Mouse (Mus musculus): ENCODE results near the gene Bri3. TPM values are rescaled to one million over a fixed set of nuclear protein-coding genes. Genes with fewer than 3 reads are reported as not detected.
"Not testable (repeated sequence)": the region's sequence is repeated elsewhere in the genome, so short reads cannot be mapped to it uniquely, and the experiment has no call there.

Bri3 gene
- polyA plus RNA-seq, 1 experiment from 2014 or later = 144 TPM

GRCm38 (mm10) chr5:144314731-144315494 is 70.7 kb downstream of the Bri3 start:
- ATAC-seq (replicated peaks; ENCODE audit: extremely low read depth, insufficient read depth, low FRiP score) = no peak
- H3K36me3 ChIP-seq (ENCODE audit: control insufficient read depth, insufficient read depth) = no peaks in the 10 kb centered on the region
- no peak overlapping the region for H3K4me2 ChIP-seq (ENCODE audit: low read depth, low read length)
- 82% methylated on average over 12 of the region's 12 CpGs for WGBS
- peaks cover 13% of the 10 kb centered on the region for H3K4me1 ChIP-seq (ENCODE audit: control insufficient read depth, insufficient read depth, low read length)
- no peak overlapping the region for H3K27ac ChIP-seq (ENCODE audit: low read length)
- H3K9ac ChIP-seq (ENCODE audit: low read length) = no peak overlapping the region
- H3K4me3 ChIP-seq (ENCODE audit: low read length) = no peak overlapping the region
- H3K9me3 ChIP-seq (replicated peaks; ENCODE audit: control insufficient read depth, low read length) = no peaks in the 10 kb centered on the region
- no peaks in the 10 kb centered on the region for H3K27me3 ChIP-seq (ENCODE audit: control insufficient read depth, insufficient read depth, low read length)

- H3K9me3 ChIP-seq (replicated peaks; ENCODE audit: control insufficient read depth, low read length) = no peaks in the 10 kb centered on the region
- 63% methylated on average over 3 of the region's 3 CpGs for WGBS
- no peak overlapping the region for H3K4me2 ChIP-seq (ENCODE audit: low read depth, low read length)
- H3K9ac ChIP-seq (ENCODE audit: low read length) = no peak overlapping the region
- no peaks in the 10 kb centered on the region for H3K36me3 ChIP-seq (ENCODE audit: control insufficient read depth, insufficient read depth)
- H3K27me3 ChIP-seq (ENCODE audit: control insufficient read depth, insufficient read depth, low read length) = no peaks in the 10 kb centered on the region
- no peak overlapping the region for H3K27ac ChIP-seq (ENCODE audit: low read length)
- H3K4me1 ChIP-seq (ENCODE audit: control insufficient read depth, insufficient read depth, low read length) = peaks cover 15% of the 10 kb centered on the region
- ATAC-seq (replicated peaks; ENCODE audit: extremely low read depth, insufficient read depth, low FRiP score) = no peak
- no peak overlapping the region for H3K4me3 ChIP-seq (ENCODE audit: low read length)
Measured at GRCm38 (mm10) chr5:144316442-144316841, 72.2 kb downstream of the Bri3 start.

- Histone ChIP-seq H3K4me3 (ENCODE audit: low read length) (no peak overlapping the region), H3K36me3 (ENCODE audit: control insufficient read depth, insufficient read depth) (no peaks in the 10 kb centered on the region), H3K27ac (ENCODE audit: low read length) (no peak overlapping the region), H3K4me2 (ENCODE audit: low read depth, low read length) (no peak overlapping the region), H3K9me3 (replicated peaks; ENCODE audit: control insufficient read depth, low read length) (no peaks in the 10 kb centered on the region), H3K4me1 (ENCODE audit: control insufficient read depth, insufficient read depth, low read length) (peaks cover 20% of the 10 kb centered on the region), H3K27me3 (ENCODE audit: control insufficient read depth, insufficient read depth, low read length) (no peaks in the 10 kb centered on the region), H3K9ac (ENCODE audit: low read length) (no peak overlapping the region)
- WGBS = 89% methylated on average over 8 of the region's 8 CpGs
- ATAC-seq (replicated peaks; ENCODE audit: extremely low read depth, insufficient read depth, low FRiP score) = no peak
Measured at GRCm38 (mm10) chr5:144317426-144317825, 73.2 kb downstream of the Bri3 start.

- Histone ChIP-seq H3K36me3 (ENCODE audit: control insufficient read depth, insufficient read depth) (no peaks in the 10 kb centered on the region), H3K27me3 (ENCODE audit: control insufficient read depth, insufficient read depth, low read length) (no peaks in the 10 kb centered on the region), H3K27ac (ENCODE audit: low read length) (no peak overlapping the region), H3K9ac (ENCODE audit: low read length) (no peak overlapping the region), H3K4me3 (ENCODE audit: low read length) (no peak overlapping the region), H3K4me1 (ENCODE audit: control insufficient read depth, insufficient read depth, low read length) (peaks cover 16% of the 10 kb centered on the region), H3K9me3 (replicated peaks; ENCODE audit: control insufficient read depth, low read length) (no peaks in the 10 kb centered on the region), H3K4me2 (ENCODE audit: low read depth, low read length) (no peak overlapping the region)
- ATAC-seq (replicated peaks; ENCODE audit: extremely low read depth, insufficient read depth, low FRiP score) = no peak
- 42% methylated on average over 6 of the region's 6 CpGs for WGBS
Measured at GRCm38 (mm10) chr5:144318286-144318685, 74.0 kb downstream of the Bri3 start.

- Histone ChIP-seq H3K27me3 (ENCODE audit: control insufficient read depth, insufficient read depth, low read length) (no peaks in the 10 kb centered on the region), H3K36me3 (ENCODE audit: control insufficient read depth, insufficient read depth) (no peaks in the 10 kb centered on the region), H3K4me3 (ENCODE audit: low read length) (no peak overlapping the region), H3K4me2 (ENCODE audit: low read depth, low read length) (no peak overlapping the region), H3K4me1 (ENCODE audit: control insufficient read depth, insufficient read depth, low read length) (peaks cover 8% of the 10 kb centered on the region), H3K9me3 (replicated peaks; ENCODE audit: control insufficient read depth, low read length) (no peaks in the 10 kb centered on the region), H3K9ac (ENCODE audit: low read length) (no peak overlapping the region; the same call in 1 of the 2 replicates), H3K27ac (ENCODE audit: low read length) (peak overlapping the region; percentile 80)
- 23% methylated on average over 7 of the region's 7 CpGs for WGBS
- peak; percentile 74 for ATAC-seq (replicated peaks; ENCODE audit: extremely low read depth, insufficient read depth, low FRiP score)
Measured at GRCm38 (mm10) chr5:144321681-144322080, 77.4 kb downstream of the Bri3 start.

- H3K27me3 ChIP-seq (ENCODE audit: control insufficient read depth, insufficient read depth, low read length) = no peaks in the 10 kb centered on the region
- peaks cover 8% of the 10 kb centered on the region for H3K4me1 ChIP-seq (ENCODE audit: control insufficient read depth, insufficient read depth, low read length)
- no peak overlapping the region for H3K9ac ChIP-seq (ENCODE audit: low read length)
- H3K4me3 ChIP-seq (ENCODE audit: low read length) = no peak overlapping the region
- no peak for ATAC-seq (replicated peaks; ENCODE audit: extremely low read depth, insufficient read depth, low FRiP score)
- WGBS = 66% methylated on average over 3 of the region's 3 CpGs
- no peaks in the 10 kb centered on the region for H3K9me3 ChIP-seq (replicated peaks; ENCODE audit: control insufficient read depth, low read length)
- H3K36me3 ChIP-seq (ENCODE audit: control insufficient read depth, insufficient read depth) = no peaks in the 10 kb centered on the region
- H3K27ac ChIP-seq (ENCODE audit: low read length) = no peak overlapping the region
- H3K4me2 ChIP-seq (ENCODE audit: low read depth, low read length) = no peak overlapping the region
Measured at GRCm38 (mm10) chr5:144322717-144323116, 78.5 kb downstream of the Bri3 start.

- Histone ChIP-seq H3K4me1 (ENCODE audit: control insufficient read depth, insufficient read depth, low read length) (peaks cover 10% of the 10 kb centered on the region), H3K27me3 (ENCODE audit: control insufficient read depth, insufficient read depth, low read length) (no peaks in the 10 kb centered on the region), H3K27ac (ENCODE audit: low read length) (no peak overlapping the region), H3K9ac (ENCODE audit: low read length) (no peak overlapping the region), H3K9me3 (replicated peaks; ENCODE audit: control insufficient read depth, low read length) (no peaks in the 10 kb centered on the region), H3K36me3 (ENCODE audit: control insufficient read depth, insufficient read depth) (no peaks in the 10 kb centered on the region), H3K4me3 (ENCODE audit: low read length) (no peak overlapping the region), H3K4me2 (ENCODE audit: low read depth, low read length) (no peak overlapping the region)
- 88% methylated on average over 11 of the region's 11 CpGs for WGBS
- no peak for ATAC-seq (replicated peaks; ENCODE audit: extremely low read depth, insufficient read depth, low FRiP score)
Measured at GRCm38 (mm10) chr5:144334010-144334409, 89.8 kb downstream of the Bri3 start.

- not testable (repeated sequence) for H3K4me1 ChIP-seq (ENCODE audit: control insufficient read depth, insufficient read depth, low read length); H3K36me3 ChIP-seq (ENCODE audit: control insufficient read depth, insufficient read depth)
- 54% methylated on average over 6 of the region's 6 CpGs for WGBS
Measured at GRCm38 (mm10) chr5:144335357-144335756, 91.1 kb downstream of the Bri3 start.

GRCm38 (mm10) chr5:144338787-144339186 is 94.5 kb downstream of the Bri3 start:
- Histone ChIP-seq H3K9me3 (replicated peaks; ENCODE audit: control insufficient read depth, low read length) (no peaks in the 10 kb centered on the region), H3K4me2 (ENCODE audit: low read depth, low read length) (no peak overlapping the region), H3K27me3 (ENCODE audit: control insufficient read depth, insufficient read depth, low read length) (no peaks in the 10 kb centered on the region), H3K4me3 (ENCODE audit: low read length) (no peak overlapping the region), H3K4me1 (ENCODE audit: control insufficient read depth, insufficient read depth, low read length) (peaks cover 7% of the 10 kb centered on the region), H3K36me3 (ENCODE audit: control insufficient read depth, insufficient read depth) (no peaks in the 10 kb centered on the region), H3K9ac (ENCODE audit: low read length) (no peak overlapping the region), H3K27ac (ENCODE audit: low read length) (no peak overlapping the region)
- WGBS = 71% methylated on average over 1 of the region's 1 CpGs
- no peak for ATAC-seq (replicated peaks; ENCODE audit: extremely low read depth, insufficient read depth, low FRiP score)

More at GRCm38 (mm10) chr5:144335357-144335756, 91.1 kb downstream of the Bri3 start:
- H3K4me3 ChIP-seq (ENCODE audit: low read length); ATAC-seq (replicated peaks; ENCODE audit: extremely low read depth, insufficient read depth, low FRiP score); H3K9me3 ChIP-seq (replicated peaks; ENCODE audit: control insufficient read depth, low read length); H3K27ac ChIP-seq (ENCODE audit: low read length); H3K9ac ChIP-seq (ENCODE audit: low read length); H3K27me3 ChIP-seq (ENCODE audit: control insufficient read depth, insufficient read depth, low read length); H3K4me2 ChIP-seq (ENCODE audit: low read depth, low read length): not testable (repeated sequence)

Data from heart, embryonic 16.5 days (tissue).